Mouse (Mus musculus) liver, adult (tissue): ENCODE measurements around the gene Ctnna3.

ENCODE experiments used
- GATA4 ChIP-seq: IDR thresholded peaks from 2 replicates; pipeline ENCODE4 v1.6.1; 2014; ENCODE audit warnings: mild to moderate bottlenecking, low read length; ENCODE audit not compliant: insufficient replicate concordance

Ctnna3 gene

DNA sequence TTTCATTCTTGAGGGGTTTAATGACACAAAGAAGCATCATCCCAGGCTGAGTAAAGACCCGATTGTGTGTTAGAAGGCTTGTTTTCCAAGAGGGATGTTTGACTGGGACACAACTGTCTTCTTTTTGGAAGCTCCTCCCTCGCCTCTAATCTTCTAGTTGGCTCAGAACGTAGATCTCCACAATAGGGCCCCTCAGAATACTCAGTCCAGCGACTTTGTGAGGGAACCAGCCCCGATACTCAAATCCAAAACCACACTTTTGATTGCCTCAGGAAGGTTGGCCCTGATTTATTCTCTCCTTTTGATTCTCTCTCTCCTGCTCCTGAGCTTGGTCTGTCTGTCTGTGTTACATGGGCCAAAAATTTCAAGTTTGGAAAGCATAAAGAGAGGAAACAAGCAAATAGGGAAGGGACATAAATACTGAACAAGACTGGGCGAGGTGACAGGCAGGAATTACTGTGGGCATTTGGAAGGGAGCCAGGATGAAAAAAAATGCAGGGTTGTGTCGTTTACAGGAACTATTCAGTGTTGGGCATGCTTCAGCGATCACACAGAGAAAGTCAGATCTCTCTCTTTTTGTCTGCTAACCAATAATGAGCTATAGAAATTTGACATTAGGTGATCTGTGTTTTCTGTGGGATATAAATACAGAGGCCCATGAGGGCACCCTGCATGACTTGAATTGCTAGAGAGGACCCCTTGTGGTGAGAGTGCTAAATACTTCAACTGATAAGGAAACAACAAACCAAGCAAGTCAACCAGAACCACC lies 25.4 kb downstream of the Ctnna3 start:
- no peak for TF ChIP-seq GATA4

DNA sequence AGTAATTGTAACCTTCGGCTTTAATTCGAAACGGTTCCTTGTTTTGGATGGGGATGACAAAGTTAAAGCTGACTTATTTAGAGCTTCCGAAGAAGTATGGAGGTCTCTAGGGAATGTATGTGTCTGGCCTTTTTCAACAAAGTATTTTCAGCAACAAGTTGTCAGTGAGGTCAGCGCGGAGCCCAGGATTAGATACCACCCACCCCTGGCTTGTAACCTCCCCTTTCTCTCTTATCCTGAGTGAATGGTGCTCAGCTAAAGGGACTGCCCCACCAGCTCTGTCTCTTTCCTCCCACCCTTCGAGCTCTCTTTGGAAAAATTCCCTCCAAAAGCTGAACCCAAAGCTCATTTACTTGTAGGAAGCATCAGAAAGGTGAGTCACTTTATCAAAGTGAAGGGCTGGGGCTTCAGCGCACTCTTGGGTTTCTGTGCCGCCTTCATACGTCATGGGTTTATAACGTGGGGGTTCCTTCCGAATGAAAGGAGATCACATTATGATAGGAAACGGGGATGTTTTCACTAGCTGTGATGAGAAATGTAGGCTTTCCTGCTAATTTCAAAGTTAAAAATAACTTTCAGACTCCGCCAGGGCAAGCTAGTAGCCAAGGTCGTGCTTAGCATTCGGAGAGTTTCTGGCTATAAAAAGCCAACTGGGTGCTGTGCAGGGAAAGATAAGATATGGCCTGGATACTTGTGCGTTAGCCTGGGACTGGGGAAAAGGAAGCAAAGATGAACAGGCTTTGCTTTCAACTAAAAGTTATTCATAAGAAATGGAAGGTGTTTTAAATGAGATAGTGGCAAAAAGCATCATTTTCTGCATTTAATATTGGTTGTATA lies 27.6 kb downstream of the Ctnna3 start:
- peak; percentile 83; the same call in 1 of the 2 replicates for TF ChIP-seq GATA4

DNA sequence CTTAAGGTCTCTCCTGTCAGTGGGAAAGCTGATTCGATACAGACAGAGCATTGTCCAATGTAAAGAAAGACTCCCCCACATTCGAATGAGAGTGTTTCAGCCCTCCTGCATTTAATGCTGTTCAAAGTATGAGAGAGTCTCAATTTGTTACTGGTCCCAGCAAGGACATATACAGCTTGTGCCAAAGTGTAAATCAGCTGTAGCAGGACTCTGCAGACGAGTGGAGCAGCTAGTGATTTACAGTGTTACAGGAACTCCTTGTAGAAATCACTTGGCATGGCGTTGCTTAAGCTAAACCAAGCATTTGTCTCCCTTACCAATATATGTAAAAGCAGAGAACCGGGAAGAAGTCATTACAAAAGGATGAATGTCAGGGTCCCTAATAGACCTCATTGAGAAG lies 31.0 kb downstream of the Ctnna3 start:
- TF ChIP-seq GATA4 = no peak

DNA sequence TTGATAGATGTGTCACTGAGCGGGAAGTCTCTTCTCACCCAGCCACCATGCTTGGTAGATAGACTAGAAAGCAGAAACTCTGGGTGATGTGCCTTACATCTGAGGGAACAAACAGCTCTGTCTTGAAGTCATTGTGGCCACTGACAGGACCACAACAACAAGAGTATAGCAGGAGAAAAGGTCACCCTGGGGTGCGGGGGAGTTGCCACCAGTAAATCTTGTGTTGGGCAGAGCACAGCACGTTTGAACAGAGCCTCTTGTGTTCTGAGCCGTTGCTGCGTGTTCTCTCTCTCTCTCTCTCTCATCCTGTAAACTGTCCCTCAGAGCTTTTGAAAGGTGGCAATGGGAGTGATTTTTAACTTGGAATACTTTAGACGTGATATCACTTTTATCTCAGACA lies 42.6 kb downstream of the Ctnna3 start:
- no peak for TF ChIP-seq GATA4

DNA sequence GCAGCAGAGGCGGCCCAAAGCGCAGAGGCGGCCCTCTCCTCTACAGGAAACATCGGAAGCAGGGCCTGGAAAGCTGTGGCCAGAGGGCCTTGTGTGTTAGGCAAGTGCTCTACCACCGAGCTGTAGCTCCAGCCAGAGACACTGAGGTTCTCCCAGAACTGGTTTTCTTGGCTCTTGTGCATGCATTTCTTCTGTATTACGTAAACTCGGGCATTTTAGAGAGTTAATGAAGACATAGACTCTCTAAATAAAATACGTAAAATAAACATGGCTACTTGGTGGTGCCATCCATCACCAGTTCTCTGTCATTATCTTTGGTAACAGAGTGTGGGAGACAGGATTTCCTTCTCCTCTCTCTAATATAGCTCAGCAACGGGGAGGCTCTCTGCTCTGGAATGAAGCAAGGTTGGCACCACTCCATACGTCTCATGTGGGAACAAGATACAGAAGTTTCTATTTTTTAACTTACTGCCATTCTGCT lies 46.3 kb downstream of the Ctnna3 start:
- TF ChIP-seq GATA4 = no peak

DNA sequence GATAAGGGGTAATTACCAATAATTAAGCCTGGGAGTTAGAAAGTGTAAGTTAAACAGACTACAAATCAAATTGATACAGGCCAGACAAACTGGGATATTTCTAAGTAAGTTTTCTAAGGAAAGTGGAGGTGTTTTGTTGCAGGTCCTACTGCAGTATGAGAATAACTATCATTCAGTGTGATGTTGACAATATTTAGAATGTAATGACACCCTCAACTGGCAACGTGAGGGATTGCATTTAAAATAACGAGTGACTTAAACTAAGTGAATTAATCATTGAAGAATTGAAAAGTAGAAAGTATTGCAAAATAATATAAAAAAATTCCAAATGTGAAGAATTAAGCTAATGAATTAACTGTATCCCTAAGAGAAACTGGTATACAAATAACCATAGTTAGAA lies 49.0 kb downstream of the Ctnna3 start:
- TF ChIP-seq GATA4 = no peak

DNA sequence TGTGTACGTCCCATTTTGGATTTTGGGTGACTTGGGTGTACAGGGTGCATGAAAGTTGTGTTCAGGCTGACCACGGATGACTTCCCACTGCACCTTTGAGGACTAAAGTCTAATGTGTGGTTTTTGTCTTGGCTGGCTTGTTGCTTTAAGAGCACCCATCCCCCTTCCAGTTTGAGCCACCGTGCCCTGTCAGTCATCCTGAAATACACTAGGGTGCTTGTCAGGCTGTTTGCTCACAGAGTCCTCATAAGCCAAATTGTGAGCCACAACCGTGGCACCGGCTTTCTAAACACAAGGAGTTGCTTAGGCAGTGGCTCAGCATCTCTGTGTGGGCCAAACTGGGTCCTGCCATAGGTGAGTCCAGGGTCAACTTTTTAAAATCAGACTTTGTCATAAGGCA lies 50.2 kb downstream of the Ctnna3 start:
- TF ChIP-seq GATA4 = no peak

DNA sequence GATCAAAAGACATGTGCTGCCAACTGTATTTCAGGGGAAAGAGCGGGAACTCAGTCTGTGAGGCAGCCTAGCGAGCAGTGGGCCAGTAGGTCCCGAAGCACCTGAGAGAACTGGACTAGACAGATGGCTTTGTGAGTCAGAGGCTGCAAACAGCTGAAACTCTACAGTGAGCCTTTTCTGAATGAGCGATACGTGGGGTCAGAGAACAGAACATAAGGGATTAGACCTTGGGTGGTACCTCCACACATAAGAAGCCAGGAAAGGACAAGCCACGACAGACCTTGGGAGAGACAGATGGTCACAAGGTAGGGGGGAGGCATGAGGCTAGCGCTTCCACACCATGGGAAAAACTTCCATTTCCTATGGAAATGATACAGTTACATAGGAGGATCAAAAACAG lies 58.4 kb downstream of the Ctnna3 start:
- no peak for TF ChIP-seq GATA4

DNA sequence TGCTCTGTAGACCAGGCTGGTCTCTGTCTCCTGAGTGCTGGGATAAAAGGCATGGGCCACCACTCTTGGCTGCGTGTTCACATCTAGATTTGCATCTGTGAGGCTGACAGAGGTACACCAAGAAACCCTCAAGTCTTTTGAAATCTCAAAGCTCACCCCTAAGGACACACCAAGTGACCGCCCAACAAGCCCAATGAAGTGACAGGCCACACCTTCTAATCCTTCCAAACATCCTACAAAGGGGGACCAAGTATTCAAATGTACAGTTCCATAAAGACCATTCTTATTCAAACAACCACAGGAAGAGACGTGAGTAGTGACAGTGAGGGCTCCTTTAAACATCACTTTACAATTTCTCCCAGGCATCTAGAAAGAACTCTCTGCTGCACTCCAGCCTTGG lies 94.1 kb downstream of the Ctnna3 start:
- TF ChIP-seq GATA4 = no peak

DNA sequence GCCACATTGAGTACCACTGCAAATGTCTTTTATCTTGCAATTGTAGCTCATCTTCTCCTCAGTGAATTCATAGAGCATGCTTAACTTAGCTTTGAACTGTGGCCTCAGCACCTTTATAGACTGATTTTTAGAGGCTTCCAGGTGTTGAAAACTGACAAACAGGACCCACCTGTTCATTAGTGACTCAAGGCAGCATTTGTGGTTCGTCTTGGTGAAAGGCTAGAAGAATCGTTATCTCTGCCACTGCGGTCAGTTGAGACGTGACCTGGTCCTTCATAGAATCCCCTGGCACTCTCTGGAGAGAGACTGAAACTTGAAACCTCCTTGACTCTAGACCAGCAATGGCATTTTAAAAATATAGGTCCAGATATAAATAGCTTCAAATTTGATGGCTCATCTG lies 96.1 kb downstream of the Ctnna3 start:
- no peak for TF ChIP-seq GATA4

DNA sequence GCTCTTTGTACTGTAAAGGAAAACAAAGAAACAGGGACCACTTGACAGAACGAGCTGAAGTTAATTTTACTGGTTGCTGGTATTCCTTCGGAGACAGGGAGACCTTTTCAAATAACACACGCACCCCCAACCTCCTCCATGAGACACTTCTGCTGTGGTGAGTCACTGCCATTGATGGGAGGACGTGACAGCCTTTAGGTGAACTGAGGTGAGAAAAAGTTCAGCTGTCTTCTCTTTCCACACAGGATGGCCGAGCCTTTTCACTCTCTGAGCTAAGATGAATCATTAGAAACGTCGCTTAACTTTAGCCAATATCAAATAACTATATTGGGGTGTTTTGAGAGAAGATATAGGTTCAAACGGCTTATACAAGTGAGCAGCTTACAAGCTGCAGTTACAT lies 102.5 kb downstream of the Ctnna3 start:
- no peak for TF ChIP-seq GATA4

DNA sequence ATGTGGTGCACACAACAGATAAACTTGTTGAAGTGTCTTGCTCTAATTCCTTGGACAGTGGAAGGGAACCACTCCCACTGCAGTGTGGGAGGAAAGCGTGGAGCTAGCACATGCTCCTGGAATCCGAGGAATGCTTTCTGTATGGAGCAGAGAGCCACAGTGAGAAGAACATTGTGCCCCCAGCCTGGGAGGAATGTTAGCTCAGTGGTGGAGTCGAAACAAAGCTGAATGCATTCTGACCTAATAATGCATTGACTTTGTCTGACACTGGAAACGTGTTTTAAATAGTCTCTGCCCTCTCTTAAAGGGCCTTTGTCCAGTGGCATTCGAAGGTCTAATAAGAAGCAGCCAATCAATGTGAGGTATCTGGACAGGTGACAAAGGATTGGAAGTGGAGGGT lies 111.9 kb downstream of the Ctnna3 start:
- no peak for TF ChIP-seq GATA4

DNA sequence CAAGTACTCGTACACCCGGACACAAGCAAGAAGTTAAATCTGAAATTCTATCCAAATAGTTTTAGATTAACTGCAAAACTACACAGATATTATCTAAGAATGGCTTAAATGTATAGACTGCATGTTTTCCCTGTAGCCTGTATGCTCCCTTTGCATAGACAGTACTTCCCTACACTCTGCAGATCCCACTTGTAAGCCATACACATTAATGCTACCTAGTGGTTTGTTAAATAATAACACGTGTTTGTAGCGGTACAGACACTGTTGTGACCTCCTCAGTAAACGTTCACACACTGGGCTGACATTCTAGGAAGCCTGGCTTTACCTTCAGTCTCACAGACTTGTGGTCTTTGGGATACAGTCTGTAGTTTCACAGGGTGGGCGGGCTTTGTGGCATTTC lies 112.6 kb downstream of the Ctnna3 start:
- TF ChIP-seq GATA4 = no peak

DNA sequence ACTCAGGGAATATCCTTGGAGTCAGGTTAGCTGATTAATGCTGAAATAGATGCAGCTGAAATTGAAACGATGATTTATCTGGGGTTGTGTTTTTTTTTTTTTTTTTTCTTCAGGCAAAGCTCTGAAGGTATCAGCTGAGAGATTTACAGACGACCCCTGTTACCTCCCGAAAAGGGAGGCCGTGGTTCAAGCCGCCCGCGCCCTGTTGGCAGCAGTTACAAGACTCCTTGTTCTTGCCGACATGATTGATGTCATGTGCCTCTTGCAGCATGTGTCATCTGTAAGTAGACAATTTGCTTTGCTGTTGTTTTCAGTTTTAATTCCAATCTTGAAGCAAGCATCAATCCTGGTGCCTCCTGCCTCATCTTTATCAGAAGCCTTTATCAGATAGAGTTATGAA lies 136.8 kb downstream of the Ctnna3 start:
- no peak for TF ChIP-seq GATA4

DNA sequence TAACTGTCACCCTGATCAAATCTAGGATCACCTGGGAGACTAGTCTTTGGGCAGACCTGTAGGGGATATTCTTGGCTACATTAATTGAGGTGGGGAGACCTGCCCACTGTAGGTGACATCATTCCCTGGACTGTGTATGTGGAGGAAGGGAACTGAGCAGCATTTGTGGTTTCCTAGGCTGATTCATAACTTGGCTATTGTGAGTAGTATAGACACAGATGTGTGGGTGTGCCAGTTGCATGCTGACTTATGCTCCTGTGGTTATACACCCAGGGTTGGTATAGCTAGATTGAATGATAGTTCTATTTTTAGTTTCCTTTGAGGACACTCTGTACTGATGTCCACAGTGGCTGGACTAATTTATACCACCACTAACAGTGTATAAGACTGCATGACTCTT lies 141.7 kb downstream of the Ctnna3 start:
- TF ChIP-seq GATA4 = no peak

DNA sequence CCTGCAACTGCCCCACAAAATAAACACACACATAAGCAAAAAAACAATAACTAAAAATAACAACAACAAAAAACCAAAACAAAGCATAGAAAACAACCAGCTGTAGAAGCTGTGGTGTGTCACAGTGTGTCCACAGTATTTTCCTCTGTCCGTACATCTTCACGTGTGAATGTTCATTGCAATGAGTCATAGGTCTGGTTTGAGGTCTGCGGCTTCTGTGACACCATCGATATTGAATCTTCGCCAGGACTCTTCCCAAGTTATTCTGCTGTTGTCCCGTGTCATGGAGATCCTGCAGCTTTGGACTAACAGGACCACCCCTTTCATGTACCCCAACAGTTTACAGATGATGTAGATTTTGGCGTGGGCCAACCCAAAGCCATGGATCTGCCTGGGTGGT lies 143.0 kb downstream of the Ctnna3 start:
- no peak for TF ChIP-seq GATA4
